Mouse (Mus musculus) cerebellum, postnatal 25 days (tissue): ENCODE data around the gene Plcb4.
A peak's percentile ranks its signal among the peaks of the same experiment; 100 is the strongest.

Experiments used
- DNase-seq, 2 experiments: peaks; one replicate each; pipeline ENCODE4 v3.0.0; 2021; ENCODE audit warnings: mixed read lengths in 2 of 2

Plcb4 gene

DNA sequence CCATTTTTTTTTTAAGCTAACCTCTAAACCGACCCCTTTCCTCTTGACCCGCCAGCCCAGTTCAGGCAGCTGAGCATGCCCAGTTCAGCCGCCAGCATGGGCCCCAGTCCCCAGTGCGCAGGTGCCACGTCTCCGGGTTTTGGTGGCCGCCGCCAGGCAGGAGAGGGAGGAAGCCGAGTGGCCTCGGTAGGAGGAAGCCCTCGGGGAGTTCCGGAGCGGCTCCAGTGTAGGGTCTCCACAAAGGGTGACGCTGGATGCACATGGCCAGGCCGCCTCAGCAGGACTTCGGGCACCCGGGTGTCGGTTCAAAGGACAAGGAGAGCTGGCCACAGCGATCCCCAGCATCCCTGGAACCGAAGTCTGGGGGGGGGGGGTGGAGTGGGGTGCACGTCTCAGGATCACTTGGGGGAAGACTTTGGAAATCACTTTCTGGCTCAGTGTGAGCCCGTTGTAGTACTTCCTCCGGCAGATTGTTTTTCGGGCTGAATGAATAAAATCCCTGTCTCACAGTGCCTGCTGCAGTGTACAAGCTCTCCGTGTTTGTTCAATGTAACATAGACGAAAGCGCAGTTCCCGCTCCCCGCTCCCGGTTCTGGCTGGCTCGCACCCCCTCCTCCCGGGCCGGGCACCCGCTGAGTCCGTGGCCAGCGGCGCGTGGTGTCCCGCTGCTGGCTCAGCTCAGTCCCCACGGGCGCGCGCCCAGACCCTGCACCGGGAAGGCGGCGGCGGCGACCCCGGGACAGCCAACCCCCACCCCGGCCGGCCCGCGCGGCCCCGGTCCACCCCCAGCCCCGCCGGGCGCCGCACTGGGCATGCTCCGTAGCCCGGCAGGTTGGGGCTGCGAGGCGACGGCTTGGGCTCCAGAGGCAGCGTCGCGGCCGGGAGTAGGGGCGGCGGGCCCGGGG lies at the start of gene Plcb4:
TSS of gene Plcb4 (plus strand) at position 526 of the 905 bp plus-strand sequence.
- peak; percentile 92 to 94 for DNase-seq

GRCm38 (mm10) chr2:135614651-135615261 lies 44.1 kb upstream of the Plcb4 start:
- DNase-seq: no peak

DNA sequence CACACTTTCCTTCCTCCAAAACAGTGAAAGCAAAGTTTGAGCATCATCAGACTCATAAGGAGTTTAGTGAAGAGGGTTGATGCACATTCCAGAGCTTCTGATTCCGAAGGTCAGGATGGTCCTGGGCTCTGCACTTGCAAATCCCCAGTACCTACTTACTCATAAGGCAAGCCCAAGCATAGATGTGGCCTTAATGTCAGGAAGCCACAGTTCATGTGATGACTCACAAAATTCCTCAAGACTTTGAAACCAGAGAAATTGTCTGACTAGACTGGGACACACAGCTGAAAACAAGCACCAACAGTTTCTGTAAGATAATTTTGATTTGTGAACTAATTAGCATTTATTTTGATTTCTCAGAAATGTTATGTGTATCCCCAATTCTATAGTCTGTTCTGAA lies 42.7 kb upstream of the Plcb4 start:
- DNase-seq: no peak

- no peak for DNase-seq
These were observed 40.3 kb upstream of the Plcb4 start for GRCm38 (mm10) chr2:135618551-135618950.

- DNase-seq: no peak
These were observed 38.9 kb upstream of the Plcb4 start for GRCm38 (mm10) chr2:135619956-135620355.

GRCm38 (mm10) chr2:135627821-135628220 lies 31.0 kb upstream of the Plcb4 start:
- no peak for DNase-seq

- no peak for DNase-seq
These were observed 21.6 kb upstream of the Plcb4 start for GRCm38 (mm10) chr2:135637227-135637626.

- DNase-seq: no peak
These were observed 17.8 kb upstream of the Plcb4 start for GRCm38 (mm10) chr2:135641002-135641401.

DNA sequence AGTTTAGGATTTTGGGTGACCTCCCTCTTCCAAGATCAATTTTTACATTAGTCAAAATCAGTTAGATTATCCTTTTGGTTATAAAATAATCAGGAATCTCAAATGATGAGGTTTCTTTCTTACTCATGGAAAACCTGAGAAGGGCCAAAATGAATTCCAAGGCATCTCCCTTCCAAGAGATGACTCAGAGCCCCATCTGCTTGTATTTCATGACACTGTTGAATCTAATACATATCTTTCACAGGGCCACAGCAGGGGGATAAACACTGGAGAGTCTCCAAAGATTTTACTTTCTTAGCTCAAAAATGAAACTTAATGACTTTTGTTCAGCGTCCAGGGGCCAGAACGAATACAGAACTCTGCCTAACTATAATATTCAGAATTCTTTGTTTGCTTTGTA lies 17.2 kb upstream of the Plcb4 start:
- DNase-seq: peak; percentile 50 to 76

- no peak for DNase-seq
These were observed 12.6 kb upstream of the Plcb4 start for GRCm38 (mm10) chr2:135646226-135646625.

DNA sequence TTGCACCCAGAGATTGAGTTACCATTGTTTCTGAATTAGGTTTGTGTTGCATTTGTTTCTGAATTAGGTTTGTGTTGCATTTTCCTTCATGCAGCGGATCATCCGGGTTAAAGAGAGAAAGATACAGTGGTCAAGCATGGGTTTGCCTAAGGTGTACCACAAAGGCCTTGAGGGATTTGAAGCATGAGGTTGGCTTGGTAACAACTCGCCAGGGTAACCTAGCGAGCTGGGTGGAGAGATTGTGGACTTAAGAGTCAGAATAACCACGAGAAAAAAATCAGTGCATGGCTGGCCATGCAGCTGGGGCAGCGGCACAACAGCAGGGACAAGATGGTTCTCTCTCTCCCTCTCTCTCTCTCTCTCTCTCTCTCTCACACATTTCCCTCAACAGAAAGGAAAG lies 12.2 kb upstream of the Plcb4 start:
- no peak for DNase-seq

DNA sequence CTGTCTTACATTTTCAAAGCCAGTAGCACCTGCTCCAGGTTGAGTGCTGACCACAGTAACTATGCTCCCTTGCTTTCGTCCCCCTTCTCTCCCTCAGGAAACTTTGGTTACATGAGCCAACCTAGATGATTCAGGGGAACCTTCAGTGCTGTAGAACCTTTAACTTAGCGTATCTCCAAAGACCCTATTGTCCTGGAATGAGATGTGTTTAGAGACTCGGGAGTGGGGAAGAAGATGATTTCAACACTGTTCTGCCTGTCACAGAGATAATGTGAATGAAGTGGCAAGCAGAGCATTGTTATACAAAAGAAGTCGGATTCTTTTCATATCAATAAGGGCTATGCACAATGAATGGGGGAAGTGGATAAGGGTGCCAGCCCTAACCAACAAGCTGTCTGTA lies 10.8 kb upstream of the Plcb4 start:
- no peak for DNase-seq

DNA sequence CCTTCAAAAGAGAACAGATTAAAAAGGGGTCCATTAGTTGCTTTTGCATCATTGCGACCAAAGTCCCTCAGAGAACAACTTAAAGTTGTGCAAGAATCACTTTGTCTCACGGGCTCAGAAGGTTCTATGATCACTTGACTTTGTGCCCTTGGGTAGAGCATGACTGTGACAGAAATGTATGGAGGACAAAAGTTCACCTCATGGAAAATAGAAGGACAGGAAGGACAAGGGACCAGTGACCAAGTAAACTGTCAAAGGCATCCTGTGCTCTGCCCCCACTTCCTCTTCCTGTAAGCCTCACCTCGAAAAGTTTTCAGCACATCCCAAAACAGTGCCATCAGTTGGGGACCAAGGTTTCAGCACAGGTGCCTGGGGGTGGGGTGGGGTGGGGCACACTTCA lies 7.9 kb upstream of the Plcb4 start:
- no peak for DNase-seq

GRCm38 (mm10) chr2:135652040-135652439 lies 6.8 kb upstream of the Plcb4 start:
- DNase-seq: no peak

DNA sequence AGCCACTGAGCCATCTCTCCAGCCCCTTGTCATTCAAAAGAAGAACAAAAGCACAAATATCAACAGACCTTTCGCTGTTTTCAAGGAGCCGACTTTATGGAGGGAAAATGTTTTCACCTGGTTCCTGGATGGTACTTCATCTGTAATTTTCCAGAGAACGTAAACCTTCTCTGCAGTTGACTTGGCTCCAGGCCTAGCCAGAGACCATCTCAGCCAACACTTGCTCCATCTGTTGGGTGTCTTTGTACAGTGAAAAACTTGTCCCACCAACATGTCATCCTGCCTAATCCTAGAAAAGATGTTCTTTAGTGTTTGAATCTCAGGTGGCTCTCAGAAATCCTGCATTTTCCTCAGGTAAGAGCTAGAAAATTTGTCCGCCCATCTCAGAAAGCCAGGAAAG lies 6.4 kb upstream of the Plcb4 start:
- peak in 1 of 2 experiments; percentile 52 for DNase-seq

DNA sequence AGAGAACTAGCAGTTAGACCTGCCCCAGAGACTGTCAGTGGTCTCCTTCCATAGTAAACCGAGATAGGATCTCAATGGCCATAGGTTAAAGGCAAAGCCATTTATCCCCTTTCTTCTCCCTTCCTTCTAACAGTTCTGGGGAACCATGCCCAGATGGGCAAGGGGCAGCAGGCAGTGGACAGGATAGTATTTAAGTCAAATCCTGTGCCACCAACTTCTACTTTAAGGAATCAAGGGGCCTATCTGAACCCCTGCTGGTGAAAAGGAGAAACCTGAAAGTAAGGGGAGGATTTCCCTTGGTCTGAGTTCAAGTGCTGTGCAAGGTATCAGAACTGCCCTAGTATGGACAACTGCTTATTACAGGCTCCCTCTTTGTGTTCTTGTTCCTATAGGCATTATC lies 2.9 kb upstream of the Plcb4 start:
- DNase-seq: no peak

DNA sequence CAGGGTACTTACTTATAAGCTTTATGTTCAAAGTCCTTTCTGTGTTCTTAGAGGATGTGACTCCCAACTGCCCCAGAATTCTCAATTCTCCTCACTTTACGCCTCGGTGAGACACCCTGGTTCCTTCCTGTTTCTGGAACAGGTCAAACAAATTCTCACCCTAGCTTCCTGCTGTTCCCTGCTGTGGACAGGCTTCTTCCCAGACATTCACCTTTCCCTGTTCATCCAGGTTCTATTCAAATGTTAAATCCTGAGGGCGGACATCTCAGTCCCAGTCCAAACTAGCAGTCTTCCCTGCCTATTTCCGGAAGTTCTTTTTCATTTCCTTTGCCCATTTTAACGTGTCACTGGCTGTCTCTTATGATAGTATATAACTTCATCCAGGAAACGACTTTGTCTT lies 2.2 kb upstream of the Plcb4 start:
- DNase-seq: no peak

GRCm38 (mm10) chr2:135659391-135660180 lies 775 bp downstream of the Plcb4 start:
- DNase-seq: peak; percentile 83 to 89

- no peak for DNase-seq
These were observed 2.0 kb downstream of the Plcb4 start for GRCm38 (mm10) chr2:135660816-135661215.

DNA sequence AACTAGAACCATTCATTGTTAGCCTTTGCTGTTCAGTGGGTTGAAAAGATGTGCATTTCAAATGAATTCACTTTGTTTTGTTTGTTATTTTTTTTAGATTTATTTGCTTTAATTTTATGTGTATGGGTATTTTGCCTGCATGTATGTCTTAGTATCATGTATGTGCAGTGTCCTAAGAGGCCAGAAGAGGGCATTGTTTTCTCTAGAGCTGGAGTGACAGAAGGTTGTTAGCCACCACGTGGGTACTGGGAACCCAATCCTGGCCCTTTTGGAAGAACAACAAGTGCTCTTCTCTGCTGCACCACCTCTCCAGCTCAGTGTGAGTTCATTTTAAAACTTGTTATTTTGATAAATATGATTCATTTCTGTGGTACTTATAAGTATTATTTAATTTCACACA lies 5.0 kb downstream of the Plcb4 start:
- DNase-seq: no peak

- DNase-seq: no peak
These were observed 8.7 kb downstream of the Plcb4 start for GRCm38 (mm10) chr2:135667496-135667895.

GRCm38 (mm10) chr2:135672459-135673104 lies 13.8 kb downstream of the Plcb4 start:
- DNase-seq: peak; percentile 68 to 72

DNA sequence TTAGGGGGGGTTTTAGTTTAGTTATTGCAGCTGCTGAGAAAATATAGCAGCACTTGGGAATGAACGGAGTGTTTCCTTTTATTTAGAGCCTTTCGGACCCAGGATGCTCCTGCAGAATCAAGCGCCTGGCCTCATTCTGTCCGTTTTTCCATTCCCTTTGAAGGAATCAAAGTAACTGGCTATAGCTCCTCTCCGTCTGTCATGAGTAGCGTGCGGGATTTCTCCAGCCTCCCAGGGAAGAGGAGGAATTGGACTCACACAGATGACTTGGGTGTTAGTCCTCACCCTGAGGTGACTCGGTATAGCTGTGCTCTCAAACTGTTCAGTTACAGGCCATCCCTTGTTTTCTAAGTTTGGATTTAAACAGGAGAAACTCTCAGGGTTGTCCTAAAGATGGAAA lies 14.8 kb downstream of the Plcb4 start:
- peak in 1 of 2 experiments; percentile 53 for DNase-seq
